Mouse (Mus musculus): ENCODE measurements around the gene Micu1. TPM values are rescaled to one million over a fixed set of nuclear protein-coding genes. Genes with fewer than 3 reads are reported as not detected.
A peak's percentile ranks its signal among the peaks of the same experiment; 100 is the strongest.

Micu1 gene
- total RNA-seq, 2 experiments from 2014 or later = 61.1 to 64.4 TPM

DNA sequence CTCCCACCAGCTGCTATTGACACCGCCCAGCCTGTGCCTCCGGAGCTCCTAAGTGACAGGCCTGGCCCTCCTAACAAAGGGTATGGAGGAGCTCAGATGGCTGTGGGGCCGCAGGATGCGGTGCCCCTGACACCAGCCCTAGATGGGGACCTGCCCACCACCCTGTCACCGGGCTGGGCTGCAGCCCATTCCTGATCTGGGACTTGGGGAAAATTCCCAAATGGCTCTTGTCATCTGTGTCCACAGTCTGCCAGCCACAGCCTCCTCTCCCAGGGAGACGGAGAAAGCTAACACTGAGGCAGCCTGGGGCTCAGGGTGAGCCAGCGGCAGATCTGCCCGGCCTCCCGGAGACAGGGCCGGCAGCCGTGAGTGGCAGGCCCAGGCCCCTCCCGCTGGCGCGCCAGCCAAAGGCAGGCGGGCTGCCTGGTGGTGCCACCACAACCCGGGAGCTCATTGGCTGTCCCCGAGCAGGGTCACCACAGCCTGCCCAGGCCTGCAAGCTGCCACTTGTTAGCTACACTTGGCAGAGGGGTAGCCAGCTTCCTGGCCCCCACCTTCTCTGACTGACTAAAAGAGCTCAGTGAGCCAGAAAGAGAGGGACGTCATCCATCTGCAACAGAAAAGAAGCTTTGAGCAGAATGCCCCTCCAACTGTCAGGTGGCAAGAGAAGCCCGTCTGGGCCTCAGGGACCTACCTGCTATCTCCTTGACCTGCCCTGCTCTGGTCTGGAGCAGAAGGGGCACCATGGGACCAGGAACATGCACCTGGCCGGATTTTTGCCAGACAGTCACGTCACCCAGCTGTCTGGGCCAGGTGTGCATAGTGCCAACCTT, 197.3 kb downstream of the Micu1 start:
- DNase-seq (ENCODE audit: low spot score in 2 of 2) = peak; percentile 78 to 80

DNA sequence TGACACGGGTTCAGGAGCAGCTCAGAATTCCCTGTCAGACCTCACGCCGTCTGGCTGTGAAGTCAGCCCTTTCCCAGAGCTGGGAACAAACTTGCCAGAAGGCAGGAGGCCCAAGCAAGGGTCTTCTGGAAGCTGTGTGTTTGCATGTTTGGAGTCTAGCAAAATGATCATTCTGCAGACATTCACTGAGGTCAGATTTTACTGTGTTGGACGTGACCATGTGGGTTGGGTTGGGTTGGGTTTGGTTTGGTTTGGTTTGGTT, 197.8 kb downstream of the Micu1 start:
- DNase-seq (ENCODE audit: low spot score in 2 of 2) = no peak

DNA sequence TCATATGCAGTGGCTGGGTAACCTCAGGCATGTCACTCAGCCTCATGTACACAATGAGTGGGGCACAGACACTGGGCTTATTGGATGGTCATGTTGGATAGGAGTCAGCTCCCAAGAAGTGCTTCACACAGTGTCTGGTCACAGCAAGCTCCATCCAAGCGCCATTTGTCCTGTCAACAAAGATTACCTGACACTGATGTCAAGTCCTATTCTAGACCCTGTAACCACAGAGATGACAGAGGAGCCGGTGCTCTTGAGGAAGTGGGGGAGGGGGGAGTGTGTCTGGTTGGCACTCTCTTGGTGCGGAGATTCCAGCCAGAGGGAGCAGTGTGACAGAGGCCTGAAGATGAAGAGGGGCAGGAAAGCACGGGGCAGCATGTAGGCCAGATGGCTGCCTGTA, 198.7 kb downstream of the Micu1 start:
- DNase-seq (ENCODE audit: low spot score in 2 of 2) = no peak

DNA sequence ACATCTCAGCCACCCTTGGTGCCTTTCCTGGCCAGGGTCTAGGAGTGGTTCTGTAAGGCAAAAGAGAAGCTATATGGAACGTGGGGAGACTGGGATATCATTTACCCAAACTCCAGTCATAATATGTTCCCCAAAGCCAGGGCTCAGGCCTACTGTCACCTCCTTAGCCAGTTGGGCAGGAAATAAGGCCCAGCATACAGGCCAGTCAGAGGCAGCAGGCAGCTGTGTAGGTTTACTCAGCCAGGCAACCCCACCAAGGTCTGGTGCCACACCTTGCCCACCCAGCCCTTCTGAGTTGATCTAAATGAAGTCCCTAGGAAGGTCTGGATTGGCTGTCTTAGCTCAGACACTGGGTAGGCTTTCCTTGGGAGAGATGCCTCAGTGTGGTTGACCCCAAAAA, 199.2 kb downstream of the Micu1 start:
- no peak for DNase-seq (ENCODE audit: low spot score in 2 of 2)

DNA sequence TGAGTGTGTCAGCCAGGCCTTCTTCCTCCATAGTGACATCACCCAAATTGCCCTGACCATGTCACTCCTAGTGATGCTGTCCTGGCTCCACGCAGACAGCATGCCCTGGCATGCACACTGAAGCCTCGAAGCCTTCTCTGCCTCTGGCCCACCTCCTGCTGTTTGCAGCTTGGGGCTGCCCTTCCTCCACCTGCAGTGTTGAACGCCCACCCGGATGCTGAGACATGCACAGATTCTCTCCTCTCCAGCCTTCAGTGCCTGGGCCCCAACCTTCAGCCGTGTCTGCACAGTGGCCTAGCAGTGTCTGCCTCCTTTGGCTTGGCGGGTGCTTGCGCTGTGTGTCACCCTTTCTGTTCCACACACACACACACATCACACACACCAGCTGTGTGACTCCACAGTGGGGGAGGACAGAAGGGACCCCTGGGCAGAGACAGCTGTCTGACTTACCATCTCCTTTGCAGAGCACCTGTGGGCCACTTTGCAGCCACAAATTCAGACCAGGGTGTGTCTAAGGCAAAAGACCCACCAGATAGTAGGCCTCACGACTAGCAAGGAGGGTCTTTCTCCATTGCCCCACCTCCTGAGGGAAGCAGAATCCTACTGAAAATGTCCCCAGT, 199.8 kb downstream of the Micu1 start:
- no peak for DNase-seq (ENCODE audit: low spot score in 2 of 2)

DNA sequence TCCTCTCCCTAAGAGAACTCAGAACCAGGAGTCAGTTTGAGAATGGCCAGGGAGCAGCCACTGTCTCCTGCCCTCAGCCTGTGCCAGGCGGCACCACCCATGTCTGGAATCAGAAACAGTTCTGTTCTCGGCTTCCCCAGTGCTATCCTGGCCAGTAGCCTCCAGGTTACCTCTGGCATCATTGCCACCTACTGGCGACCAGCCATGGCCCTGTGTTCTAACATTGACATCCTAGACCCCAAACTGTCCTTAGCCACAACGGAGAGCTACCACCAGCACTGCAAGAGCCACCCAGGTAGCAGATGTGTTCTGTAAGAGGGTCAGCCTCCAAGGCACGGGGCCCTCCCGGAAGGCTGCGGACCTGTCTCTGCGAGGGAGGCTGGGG, 200.3 kb downstream of the Micu1 start:
- DNase-seq (ENCODE audit: low spot score in 2 of 2) = no peak

DNA sequence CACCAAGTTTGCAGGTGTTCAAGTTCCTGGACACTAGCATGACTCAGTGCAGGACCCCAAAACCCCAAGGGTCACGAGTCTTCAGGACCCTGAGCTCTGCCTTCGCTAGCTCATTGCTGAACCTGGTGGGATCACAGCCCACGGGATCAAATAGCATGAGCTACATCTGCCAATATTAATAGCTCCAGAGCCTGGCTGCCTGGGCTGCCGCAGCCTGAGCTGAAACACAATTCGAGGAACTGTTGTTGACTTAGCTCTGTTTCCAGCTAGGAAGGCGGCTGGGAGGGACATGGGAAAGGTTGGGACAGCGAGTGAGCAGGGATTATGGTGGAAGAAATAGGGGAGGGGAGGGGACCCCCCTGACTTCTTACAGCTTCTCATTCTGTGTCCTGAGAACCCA, 200.9 kb downstream of the Micu1 start:
- no peak for DNase-seq (ENCODE audit: low spot score in 2 of 2)

DNA sequence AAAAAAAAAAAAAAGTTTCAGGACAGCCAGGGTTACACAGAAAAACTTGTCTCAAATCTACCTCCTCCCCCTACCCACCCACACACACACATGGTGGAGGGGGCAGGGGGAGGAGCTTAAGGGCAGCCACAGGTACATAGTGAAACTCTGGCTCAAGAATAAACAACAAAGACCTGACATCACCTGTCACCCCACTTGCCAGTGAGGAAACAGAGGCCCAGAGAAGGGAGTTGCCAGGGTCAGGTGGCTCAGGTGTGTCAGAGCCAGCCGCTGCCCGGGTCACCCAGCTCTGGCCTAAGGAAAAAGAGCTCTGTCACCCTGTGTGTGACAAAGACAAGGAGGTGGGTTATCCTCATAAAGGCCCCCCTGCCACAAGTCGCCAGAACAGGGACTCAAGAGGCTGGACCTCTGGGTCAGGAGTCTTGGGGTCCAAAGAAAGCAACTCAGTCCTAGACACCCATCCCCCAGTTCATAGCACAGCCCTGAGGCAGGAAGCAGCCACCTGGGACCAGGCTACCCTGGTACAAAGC, 204.9 kb downstream of the Micu1 start:
- no peak for DNase-seq (ENCODE audit: low spot score in 2 of 2)

DNA sequence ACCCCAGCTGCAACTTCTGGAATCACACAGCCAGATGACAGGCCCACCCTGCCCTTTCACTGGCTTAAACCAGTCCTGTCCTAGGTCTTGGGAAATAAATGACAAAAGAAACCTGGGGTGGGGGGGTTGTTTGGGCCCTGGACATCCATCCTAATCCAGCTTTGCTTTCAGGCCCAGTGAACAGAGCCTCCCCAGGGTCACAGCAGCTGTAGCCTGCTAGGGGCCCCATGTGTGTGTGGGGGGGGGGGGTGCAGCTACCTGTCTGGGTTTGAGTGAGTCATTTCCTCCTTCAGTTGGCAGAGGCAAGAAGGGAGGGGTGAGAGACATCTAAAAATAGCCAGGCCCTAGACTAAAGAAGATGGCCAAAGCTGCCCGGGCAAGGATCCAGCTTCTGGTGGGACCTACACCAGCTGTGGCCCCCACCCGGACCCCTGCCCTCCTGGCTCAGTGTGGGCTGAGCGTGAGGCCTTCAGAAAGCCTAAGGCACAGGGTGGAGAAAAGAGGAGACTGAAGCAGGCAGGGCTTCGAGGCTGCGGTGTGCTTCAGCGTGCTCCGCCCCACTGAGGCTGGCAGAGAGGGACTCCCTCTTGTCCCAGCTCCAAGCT, 205.5 kb downstream of the Micu1 start:
- no peak for DNase-seq (ENCODE audit: low spot score in 2 of 2)

DNA sequence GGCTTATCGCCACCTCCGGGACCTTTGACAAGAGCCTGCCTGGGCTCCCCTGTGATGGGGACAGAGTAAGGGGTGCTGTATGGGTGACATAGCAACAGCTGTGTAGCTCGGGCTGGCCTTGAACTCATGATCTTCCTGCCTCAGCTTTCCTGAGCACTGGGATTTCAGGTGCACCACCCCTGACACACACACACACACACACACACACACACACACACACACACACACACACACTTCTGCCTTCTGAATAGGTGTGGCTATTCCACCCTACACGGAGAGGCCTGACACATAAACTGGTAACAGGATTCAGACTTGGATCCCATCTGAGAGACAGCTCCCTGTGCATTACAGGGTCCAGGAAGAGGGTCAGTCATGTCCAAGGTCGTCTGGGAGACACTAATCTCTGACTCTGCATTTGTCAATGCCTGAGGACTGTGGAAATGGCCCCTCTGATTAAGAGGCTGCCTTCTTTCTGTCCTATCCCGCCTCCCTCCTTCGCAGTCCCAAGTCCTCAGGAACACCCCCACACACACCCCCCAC, 206.6 kb downstream of the Micu1 start:
- DNase-seq (ENCODE audit: low spot score in 2 of 2) = no peak

DNA sequence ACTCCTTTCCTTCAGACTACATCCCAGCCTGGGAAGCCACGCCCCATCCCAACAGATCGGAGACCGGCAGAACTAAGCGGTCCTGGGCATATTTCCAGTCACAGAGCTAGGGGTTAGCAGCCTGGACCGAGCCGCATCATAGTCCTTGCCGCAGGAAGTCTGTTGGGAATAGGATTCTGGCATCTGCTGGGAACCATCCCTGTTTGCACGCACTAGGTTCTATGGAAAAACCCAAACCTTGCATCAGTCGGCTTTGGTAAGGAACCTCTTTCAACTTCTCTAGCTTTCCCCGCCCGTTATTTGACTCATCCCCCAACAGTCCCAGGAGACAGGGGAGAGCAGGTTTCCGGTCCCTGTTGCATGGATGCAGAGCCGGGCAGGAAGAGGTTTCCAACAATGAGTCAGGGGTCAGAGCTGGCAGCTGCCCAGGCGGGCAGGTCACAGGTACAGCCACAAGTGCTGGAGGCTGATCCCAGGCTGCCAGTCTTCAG, 207.1 kb downstream of the Micu1 start:
- no peak for DNase-seq (ENCODE audit: low spot score in 2 of 2)

DNA sequence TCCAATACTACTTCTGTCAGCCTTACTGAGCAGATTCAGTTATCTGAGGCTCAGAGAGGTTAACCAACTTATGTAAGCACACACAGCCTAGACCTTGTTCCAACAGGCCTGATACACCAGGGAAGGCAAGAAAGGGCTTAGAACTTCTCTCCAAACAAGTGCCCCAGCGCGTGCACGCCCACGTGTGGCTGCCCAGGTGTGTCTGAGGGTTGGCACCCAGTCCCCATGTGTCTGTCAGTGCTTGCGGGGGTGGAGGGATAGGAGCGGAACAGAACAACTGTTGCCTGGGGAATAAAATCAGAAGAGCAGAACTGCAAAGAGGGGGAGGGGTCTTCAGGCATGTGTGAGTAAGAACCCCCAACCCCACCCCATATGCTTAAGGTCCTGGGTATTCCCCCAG, 208.8 kb downstream of the Micu1 start:
- no peak for DNase-seq (ENCODE audit: low spot score in 2 of 2)

DNA sequence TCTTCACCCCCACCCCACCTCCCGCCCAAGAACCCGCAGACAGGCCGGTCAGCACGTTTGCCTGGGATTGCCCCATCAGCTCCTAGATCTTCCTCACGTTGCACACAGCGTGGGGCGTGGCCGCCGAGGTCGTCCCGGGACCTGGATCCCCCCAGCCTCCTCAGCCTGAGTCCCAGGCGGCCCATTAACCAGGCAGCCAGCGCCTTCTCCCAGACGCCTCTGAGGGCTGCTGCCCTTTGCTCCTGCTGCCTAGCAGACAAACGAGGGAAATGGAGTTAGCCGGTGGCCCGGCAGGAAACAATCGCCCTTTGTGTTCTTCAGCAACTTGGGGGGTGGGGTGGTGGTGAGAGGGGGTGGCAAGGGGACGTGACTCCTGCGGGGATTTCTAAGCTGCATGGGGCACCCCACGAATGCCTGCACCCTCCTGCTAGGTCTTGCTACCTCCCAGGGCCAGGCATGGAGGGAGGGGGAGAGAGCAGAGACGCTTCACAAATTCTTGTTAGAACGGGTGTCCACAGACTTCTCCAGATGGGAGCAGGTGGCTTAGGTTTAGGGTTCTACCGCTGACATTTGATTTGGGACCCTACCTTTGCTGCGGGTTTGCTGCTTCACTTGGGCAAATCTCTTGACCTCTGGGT, 209.4 kb downstream of the Micu1 start:
- no peak for DNase-seq (ENCODE audit: low spot score in 2 of 2)

Other genes starting within 250 kb of the Micu1 start
- not detected for gene Gm10322, start 86.4 kb upstream of the Micu1 start, total RNA-seq (2021)
- gene Mcu, start 85.8 kb upstream of the Micu1 start, total RNA-seq (2021) = 10 to 100 TPM; 36.3 to 43.3 TPM
- gene Dnajb12, start 177.1 kb downstream of the Micu1 start, total RNA-seq (2021) = 10 to 100 TPM; 63.9 to 66.3 TPM
- gene Ddit4, start 249.4 kb downstream of the Micu1 start, total RNA-seq (2021) = 10 to 100 TPM; 59.7 to 80.6 TPM